Mouse (Mus musculus): Measurements from ENCODE around the gene Aprt. TPM values are rescaled to one million over a fixed set of nuclear protein-coding genes. Genes with fewer than 3 reads are reported as not detected.

Gene Aprt
- polyA plus RNA-seq, 1 experiment from 2014 or later: 291 TPM

GRCm38 (mm10) chr8:122538310-122539076 is 38.2 kb downstream of the Aprt start:
- ATAC-seq (ENCODE audit: low read depth): no peak
- H3K27ac ChIP-seq (replicated peaks; ENCODE audit: low read depth, low read length): no peak overlapping the region
- H3K27me3 ChIP-seq (replicated peaks; ENCODE audit: control insufficient read depth, insufficient read depth, low read length): no peaks in the 10 kb centered on the region
- no peak for DNase-seq (ENCODE audit: low spot score)
- H3K4me3 ChIP-seq (ENCODE audit: low read depth, low read length): no peak overlapping the region
- H3K36me3 ChIP-seq (ENCODE audit: control insufficient read depth, insufficient read depth, low read length): no peaks in the 10 kb centered on the region
- no peak overlapping the region for H3K9ac ChIP-seq (ENCODE audit: low read depth, low read length)
- 90% methylated on average over 9 of the region's 9 CpGs for WGBS
- H3K9me3 ChIP-seq (ENCODE audit: control insufficient read depth, low read length): no peaks in the 10 kb centered on the region
- peaks cover 10% of the 10 kb centered on the region for H3K4me1 ChIP-seq (ENCODE audit: control insufficient read depth, insufficient read depth, low read length)
- H3K4me2 ChIP-seq (ENCODE audit: low read depth, low read length): no peak overlapping the region

GRCm38 (mm10) chr8:122537812-122538211 is 38.9 kb downstream of the Aprt start:
- H3K27ac ChIP-seq (replicated peaks; ENCODE audit: low read depth, low read length): peak overlapping the region; percentile 77
- no peak overlapping the region for H3K9ac ChIP-seq (ENCODE audit: low read depth, low read length)
- H3K4me2 ChIP-seq (ENCODE audit: low read depth, low read length): no peak overlapping the region
- H3K4me3 ChIP-seq (ENCODE audit: low read depth, low read length): no peak overlapping the region
- no peak for ATAC-seq (ENCODE audit: low read depth)
- H3K4me1 ChIP-seq (ENCODE audit: control insufficient read depth, insufficient read depth, low read length): peaks cover 10% of the 10 kb centered on the region
- no peaks in the 10 kb centered on the region for H3K27me3 ChIP-seq (replicated peaks; ENCODE audit: control insufficient read depth, insufficient read depth, low read length)
- H3K36me3 ChIP-seq (ENCODE audit: control insufficient read depth, insufficient read depth, low read length): no peaks in the 10 kb centered on the region
- 74% methylated on average over 2 of the region's 2 CpGs for WGBS
- DNase-seq (ENCODE audit: low spot score): no peak
- no peaks in the 10 kb centered on the region for H3K9me3 ChIP-seq (ENCODE audit: control insufficient read depth, low read length)

- peak overlapping the region; percentile 16 for H3K4me2 ChIP-seq (ENCODE audit: low read depth, low read length)
Observed at GRCm38 (mm10) chr8:122537033-122537432, 39.7 kb downstream of the Aprt start.

GRCm38 (mm10) chr8:122531312-122531711 is 45.4 kb downstream of the Aprt start:
- no peaks in the 10 kb centered on the region for H3K36me3 ChIP-seq (ENCODE audit: control insufficient read depth, insufficient read depth, low read length)
- H3K4me1 ChIP-seq (ENCODE audit: control insufficient read depth, insufficient read depth, low read length): peaks cover 5% of the 10 kb centered on the region; the same call in 1 of the 2 replicates
- ATAC-seq (ENCODE audit: low read depth): no peak
- 71% methylated on average over 8 of the region's 8 CpGs for WGBS
- no peak overlapping the region for H3K27ac ChIP-seq (replicated peaks; ENCODE audit: low read depth, low read length)
- no peaks in the 10 kb centered on the region for H3K9me3 ChIP-seq (ENCODE audit: control insufficient read depth, low read length)
- no peak overlapping the region for H3K9ac ChIP-seq (ENCODE audit: low read depth, low read length)
- H3K4me2 ChIP-seq (ENCODE audit: low read depth, low read length): no peak overlapping the region
- DNase-seq (ENCODE audit: low spot score): no peak
- no peaks in the 10 kb centered on the region for H3K27me3 ChIP-seq (replicated peaks; ENCODE audit: control insufficient read depth, insufficient read depth, low read length)
- H3K4me3 ChIP-seq (ENCODE audit: low read depth, low read length): no peak overlapping the region

More at GRCm38 (mm10) chr8:122537033-122537432, 39.7 kb downstream of the Aprt start:
- H3K36me3 ChIP-seq (ENCODE audit: control insufficient read depth, insufficient read depth, low read length): no peaks in the 10 kb centered on the region
- H3K4me3 ChIP-seq (ENCODE audit: low read depth, low read length): no peak overlapping the region
- no peaks in the 10 kb centered on the region for H3K27me3 ChIP-seq (replicated peaks; ENCODE audit: control insufficient read depth, insufficient read depth, low read length)
- H3K9ac ChIP-seq (ENCODE audit: low read depth, low read length): no peak overlapping the region
- DNase-seq (ENCODE audit: low spot score): peak; percentile 93
- peaks cover 10% of the 10 kb centered on the region for H3K4me1 ChIP-seq (ENCODE audit: control insufficient read depth, insufficient read depth, low read length)
- WGBS: 37% methylated on average over 6 of the region's 6 CpGs
- ATAC-seq (ENCODE audit: low read depth): peak; percentile 94
- no peaks in the 10 kb centered on the region for H3K9me3 ChIP-seq (ENCODE audit: control insufficient read depth, low read length)
- H3K27ac ChIP-seq (replicated peaks; ENCODE audit: low read depth, low read length): peak overlapping the region; percentile 77

GRCm38 (mm10) chr8:122529159-122529558 is 47.5 kb downstream of the Aprt start:
- Histone ChIP-seq H3K27me3 (replicated peaks; ENCODE audit: control insufficient read depth, insufficient read depth, low read length) (no peaks in the 10 kb centered on the region), H3K4me2 (ENCODE audit: low read depth, low read length) (no peak overlapping the region), H3K9me3 (ENCODE audit: control insufficient read depth, low read length) (no peaks in the 10 kb centered on the region), H3K4me3 (ENCODE audit: low read depth, low read length) (no peak overlapping the region), H3K4me1 (ENCODE audit: control insufficient read depth, insufficient read depth, low read length) (peaks cover 18% of the 10 kb centered on the region), H3K36me3 (ENCODE audit: control insufficient read depth, insufficient read depth, low read length) (no peaks in the 10 kb centered on the region), H3K27ac (replicated peaks; ENCODE audit: low read depth, low read length) (no peak overlapping the region), H3K9ac (ENCODE audit: low read depth, low read length) (no peak overlapping the region)
- ATAC-seq (ENCODE audit: low read depth): no peak
- DNase-seq (ENCODE audit: low spot score): no peak
- 81% methylated on average over 4 of the region's 4 CpGs for WGBS

- H3K4me1 ChIP-seq (ENCODE audit: control insufficient read depth, insufficient read depth, low read length): peaks cover 30% of the 10 kb centered on the region
Observed at GRCm38 (mm10) chr8:122527937-122528336, 48.8 kb downstream of the Aprt start.

GRCm38 (mm10) chr8:122526526-122527170 is 50.1 kb downstream of the Aprt start:
- Histone ChIP-seq H3K27ac (replicated peaks; ENCODE audit: low read depth, low read length) (peak overlapping the region; percentile 12; the same call in 1 of the 2 replicates), H3K4me2 (ENCODE audit: low read depth, low read length) (no peak overlapping the region), H3K27me3 (replicated peaks; ENCODE audit: control insufficient read depth, insufficient read depth, low read length) (no peaks in the 10 kb centered on the region), H3K9me3 (ENCODE audit: control insufficient read depth, low read length) (no peaks in the 10 kb centered on the region), H3K36me3 (ENCODE audit: control insufficient read depth, insufficient read depth, low read length) (no peaks in the 10 kb centered on the region), H3K4me1 (ENCODE audit: control insufficient read depth, insufficient read depth, low read length) (peaks cover 30% of the 10 kb centered on the region), H3K9ac (ENCODE audit: low read depth, low read length) (no peak overlapping the region), H3K4me3 (ENCODE audit: low read depth, low read length) (no peak overlapping the region)
- WGBS: 64% methylated on average over 7 of the region's 7 CpGs
- DNase-seq (ENCODE audit: low spot score) (no peak), ATAC-seq (ENCODE audit: low read depth) (no peak)

More at GRCm38 (mm10) chr8:122527937-122528336, 48.8 kb downstream of the Aprt start:
- no peaks in the 10 kb centered on the region for H3K36me3 ChIP-seq (ENCODE audit: control insufficient read depth, insufficient read depth, low read length)
- no peak for ATAC-seq (ENCODE audit: low read depth)
- H3K9me3 ChIP-seq (ENCODE audit: control insufficient read depth, low read length): no peaks in the 10 kb centered on the region
- H3K27ac ChIP-seq (replicated peaks; ENCODE audit: low read depth, low read length): no peak overlapping the region
- 89% methylated on average over 3 of the region's 3 CpGs for WGBS
- DNase-seq (ENCODE audit: low spot score): no peak
- no peak overlapping the region for H3K9ac ChIP-seq (ENCODE audit: low read depth, low read length)
- H3K4me2 ChIP-seq (ENCODE audit: low read depth, low read length): no peak overlapping the region
- H3K4me3 ChIP-seq (ENCODE audit: low read depth, low read length): no peak overlapping the region
- no peaks in the 10 kb centered on the region for H3K27me3 ChIP-seq (replicated peaks; ENCODE audit: control insufficient read depth, insufficient read depth, low read length)

- Histone ChIP-seq H3K4me1 (ENCODE audit: control insufficient read depth, insufficient read depth, low read length) (peaks cover 30% of the 10 kb centered on the region), H3K9me3 (ENCODE audit: control insufficient read depth, low read length) (no peaks in the 10 kb centered on the region), H3K9ac (ENCODE audit: low read depth, low read length) (no peak overlapping the region), H3K36me3 (ENCODE audit: control insufficient read depth, insufficient read depth, low read length) (no peaks in the 10 kb centered on the region), H3K4me2 (ENCODE audit: low read depth, low read length) (no peak overlapping the region), H3K27me3 (replicated peaks; ENCODE audit: control insufficient read depth, insufficient read depth, low read length) (no peaks in the 10 kb centered on the region), H3K27ac (replicated peaks; ENCODE audit: low read depth, low read length) (0 out of 2 replicates have a peak overlapping the region, but pooled peaks have one; percentile 12), H3K4me3 (ENCODE audit: low read depth, low read length) (no peak overlapping the region)
- DNase-seq (ENCODE audit: low spot score): no peak
- ATAC-seq (ENCODE audit: low read depth): no peak
- WGBS: 54% methylated on average over 3 of the region's 3 CpGs
Observed at GRCm38 (mm10) chr8:122526084-122526483, 50.6 kb downstream of the Aprt start.
